Mouse (Mus musculus) forebrain, embryonic 14.5 days (tissue): Measurements from ENCODE around the gene Tsr1. TPM values are rescaled to one million over a fixed set of nuclear protein-coding genes. Genes with fewer than 3 reads are reported as not detected.

Source experiments
- ATAC-seq: fragments of 200-750 bp; cut with Nextera tagmentation; 2 replicates; pipeline ENCODE4 v1.8.0; 2017; ENCODE audit warnings: mild to moderate bottlenecking, moderate library complexity
- DNase-seq: peaks from one replicate; pipeline ENCODE4 v3.0.0-alpha.2; 2015; ENCODE audit warnings: low spot score
- H3K27ac ChIP-seq: fragments of 300-500 bp; sonication (generic); 2 replicates; pipeline ENCODE4 v1.5.1; 2014; ENCODE audit warnings: low read depth, mild to moderate bottlenecking, control low read depth, low read length, moderate library complexity
- H3K27me3 ChIP-seq: fragments of 300-500 bp; sonication (generic); replicated peaks from 2 replicates; pipeline ENCODE4 v1.6.1; 2014; ENCODE audit warnings: low read length, control low read depth, mixed read lengths; ENCODE audit not compliant: control insufficient read depth, insufficient read depth
- H3K36me3 ChIP-seq: fragments of 300-500 bp; sonication (generic); 2 replicates; pipeline ENCODE4 v1.6.1; 2014; ENCODE audit warnings: low read length, control low read depth; ENCODE audit not compliant: control insufficient read depth, insufficient read depth
- H3K4me1 ChIP-seq: fragments of 300-500 bp; sonication (generic); 2 replicates; pipeline ENCODE4 v1.6.1; 2014; ENCODE audit warnings: antibody characterized with exemption, low read length, control low read depth; ENCODE audit not compliant: control insufficient read depth, insufficient read depth
- H3K4me2 ChIP-seq: fragments of 300-500 bp; sonication (generic); 2 replicates; pipeline ENCODE4 v1.6.1; 2014; ENCODE audit warnings: mild to moderate bottlenecking, control low read depth, low read length
- H3K4me3 ChIP-seq: fragments of 300-500 bp; sonication (generic); 2 replicates; pipeline ENCODE4 v1.5.1; 2014; ENCODE audit warnings: low read depth, low read length, control low read depth
- H3K9ac ChIP-seq: fragments of 300-500 bp; sonication (generic); 2 replicates; pipeline ENCODE4 v1.6.1; 2014; ENCODE audit warnings: mild to moderate bottlenecking, low read length, control low read depth, moderate library complexity
- H3K9me3 ChIP-seq: fragments of 300-500 bp; sonication (generic); replicated peaks from 2 replicates; pipeline ENCODE4 v1.6.1; 2016; ENCODE audit warnings: low read length, control low read depth, mixed read lengths; ENCODE audit not compliant: control insufficient read depth
- WGBS: fragments of 180-500 bp; shearing (Covaris S2); extraction: QIAGEN DNeasy Blood & Tissue Kit; methylation state at CpG from one replicate; pipeline ENCODE4 v1.1.7; 2014; 5-methylcytosine and 5-hydroxymethylcytosine counted together
- polyA plus RNA-seq: library from polyadenylated mRNA; unstranded; fragments of >200 nt; fragmentation: Nextera tagmentation; extraction: Ambion mirVana; gene quantifications from 2 replicates; pipeline ENCODE4 v1.2.1, GENCODE M21; 2014

Tsr1 gene
- polyA plus RNA-seq, 1 experiment from 2014 or later = 33.2 TPM

- 94% methylated on average over 4 of the region's 4 CpGs for WGBS
- DNase-seq = no peak
- no peak overlapping the region for H3K4me3 ChIP-seq
- no peaks in the 10 kb centered on the region for H3K9me3 ChIP-seq
- H3K4me1 ChIP-seq = no peaks in the 10 kb centered on the region
- peaks cover 51% of the 10 kb centered on the region for H3K36me3 ChIP-seq
- H3K4me2 ChIP-seq = no peak overlapping the region
- no peak overlapping the region for H3K27ac ChIP-seq
- H3K27me3 ChIP-seq = no peaks in the 10 kb centered on the region
- no peak for ATAC-seq
- H3K9ac ChIP-seq = no peak overlapping the region
These were observed 12.1 kb downstream of the Tsr1 start for GRCm38 (mm10) chr11:74909978-74910377.

GRCm38 (mm10) chr11:74912492-74912891, 14.6 kb downstream of the Tsr1 start:
- WGBS = 84% methylated on average over 3 of the region's 3 CpGs
- no peaks in the 10 kb centered on the region for H3K4me1 ChIP-seq
- DNase-seq (no peak), ATAC-seq (no peak)
- no peak overlapping the region for H3K9ac ChIP-seq
- H3K27me3 ChIP-seq = no peaks in the 10 kb centered on the region
- H3K27ac ChIP-seq = no peak overlapping the region
- H3K4me2 ChIP-seq = no peak overlapping the region
- no peaks in the 10 kb centered on the region for H3K9me3 ChIP-seq
- H3K4me3 ChIP-seq = no peak overlapping the region
- H3K36me3 ChIP-seq = peaks cover 27% of the 10 kb centered on the region

GRCm38 (mm10) chr11:74919249-74919648, 21.4 kb downstream of the Tsr1 start:
- ATAC-seq = no peak; the same call in 1 of the 2 replicates
- peak overlapping the region; percentile 55; the same call in 1 of the 2 replicates for H3K27ac ChIP-seq
- H3K36me3 ChIP-seq = peaks cover 16% of the 10 kb centered on the region
- no peak overlapping the region for H3K4me2 ChIP-seq
- H3K4me1 ChIP-seq = peaks cover 3% of the 10 kb centered on the region; the same call in 1 of the 2 replicates
- WGBS = 72% methylated on average over 6 of the region's 6 CpGs
- H3K4me3 ChIP-seq = no peak overlapping the region
- no peaks in the 10 kb centered on the region for H3K9me3 ChIP-seq
- no peaks in the 10 kb centered on the region for H3K27me3 ChIP-seq
- no peak overlapping the region for H3K9ac ChIP-seq
- peak; percentile 41 for DNase-seq

- Histone ChIP-seq H3K4me2 (no peak overlapping the region), H3K4me3 (no peak overlapping the region), H3K36me3 (peaks cover 3% of the 10 kb centered on the region), H3K9ac (no peak overlapping the region), H3K27me3 (no peaks in the 10 kb centered on the region), H3K27ac (no peak overlapping the region), H3K9me3 (no peaks in the 10 kb centered on the region), H3K4me1 (peaks cover 16% of the 10 kb centered on the region)
- ATAC-seq (no peak), DNase-seq (no peak)
- WGBS = 71% methylated on average over 4 of the region's 4 CpGs
These were observed 26.3 kb downstream of the Tsr1 start for GRCm38 (mm10) chr11:74924149-74924548.

- ATAC-seq = peak; percentile 96
- peak within 1 kb of the TSS; percentile 87 for H3K4me3 ChIP-seq
- H3K36me3 ChIP-seq = peaks cover 13% of the 10 kb centered on the region; the same call in 1 of the 2 replicates
- peaks cover 13% of the 10 kb centered on the region for H3K4me1 ChIP-seq
- H3K27ac ChIP-seq = peak within 1 kb of the TSS; percentile 98
- H3K27me3 ChIP-seq = no peaks in the 10 kb centered on the region
- peak; percentile 98 for DNase-seq
- peak within 1 kb of the TSS; percentile 90 for H3K9ac ChIP-seq
- H3K4me2 ChIP-seq = peak within 1 kb of the TSS; percentile 73
- no peaks in the 10 kb centered on the region for H3K9me3 ChIP-seq
- WGBS = under 1% methylated on average over 86 of the region's 88 CpGs
These were observed 27.9 kb downstream of the Tsr1 start, which contains the start of the genes Smg6 and Srr for GRCm38 (mm10) chr11:74925577-74926387. Gene Smg6, plus strand, starts transcription at chr11:74925823. Gene Srr, minus strand, starts transcription at chr11:74925948.

GRCm38 (mm10) chr11:74926388-74927005, 28.6 kb downstream of the Tsr1 start:
- ATAC-seq (no peak), DNase-seq (no peak)

GRCm38 (mm10) chr11:74927236-74927725, 29.4 kb downstream of the Tsr1 start:
- DNase-seq (no peak), ATAC-seq (no peak)
- H3K4me2 ChIP-seq = no peak overlapping the region
- H3K9ac ChIP-seq = no peak overlapping the region
- H3K4me3 ChIP-seq = no peak overlapping the region
- WGBS = 89% methylated on average over 2 of the region's 2 CpGs
- peaks cover 24% of the 10 kb centered on the region for H3K36me3 ChIP-seq
- H3K27me3 ChIP-seq = no peaks in the 10 kb centered on the region
- H3K27ac ChIP-seq = no peak overlapping the region
- H3K4me1 ChIP-seq = peaks cover 13% of the 10 kb centered on the region
- no peaks in the 10 kb centered on the region for H3K9me3 ChIP-seq

More at GRCm38 (mm10) chr11:74926388-74927005, 28.6 kb downstream of the Tsr1 start:
- peak overlapping the region; percentile 90 for H3K9ac ChIP-seq
- peak overlapping the region; percentile 73 for H3K4me2 ChIP-seq
- H3K4me3 ChIP-seq = peak overlapping the region; percentile 87
- H3K27ac ChIP-seq = peak overlapping the region; percentile 98
- no peaks in the 10 kb centered on the region for H3K9me3 ChIP-seq
- WGBS = 8% methylated on average over 11 of the region's 11 CpGs
- H3K4me1 ChIP-seq = peaks cover 13% of the 10 kb centered on the region
- H3K36me3 ChIP-seq = peaks cover 17% of the 10 kb centered on the region
- no peaks in the 10 kb centered on the region for H3K27me3 ChIP-seq

- DNase-seq = no peak
- WGBS = 94% methylated on average over 4 of the region's 4 CpGs
- no peak overlapping the region for H3K9ac ChIP-seq
- no peak overlapping the region for H3K4me3 ChIP-seq
- H3K4me2 ChIP-seq = no peak overlapping the region
- peaks cover 43% of the 10 kb centered on the region for H3K36me3 ChIP-seq
- no peak for ATAC-seq
- H3K4me1 ChIP-seq = peaks cover 13% of the 10 kb centered on the region
- no peak overlapping the region for H3K27ac ChIP-seq
- H3K27me3 ChIP-seq = no peaks in the 10 kb centered on the region
- no peaks in the 10 kb centered on the region for H3K9me3 ChIP-seq
These were observed 31.2 kb downstream of the Tsr1 start for GRCm38 (mm10) chr11:74929111-74929510.
